Mouse (Mus musculus): ENCODE measurements around the gene Ezr.

GRCm38 (mm10) chr17:6794160-6794751, 11.7 kb upstream of the Ezr start:
- TF ChIP-seq POLR2AphosphoS2 (IDR thresholded peaks at IDR 0.05; ENCODE audit: insufficient read length, low read depth) (no peak), POLR2A (IDR thresholded peaks at IDR 0.05; ENCODE audit: insufficient read length, low read depth) (no peak), E2F4 (IDR thresholded peaks at IDR 0.05; ENCODE audit: insufficient read depth) (no peak), MAX (IDR thresholded peaks at IDR 0.05; ENCODE audit: low read depth) (no peak), MYOG (IDR thresholded peaks at IDR 0.05; ENCODE audit: control insufficient read depth in 1 of 3, insufficient read depth in 1 of 3, insufficient read length in 2 of 3, low read depth in 2 of 3) (no peak), SRF (IDR thresholded peaks at IDR 0.05; ENCODE audit: control insufficient read depth, insufficient read length, low read depth) (no peak), TCF12 (IDR thresholded peaks at IDR 0.05; ENCODE audit: insufficient read depth, poor library complexity, severe bottlenecking) (no peak), USF1 (IDR thresholded peaks at IDR 0.05; ENCODE audit: low read depth) (no peak), CEBPB (IDR thresholded peaks at IDR 0.05; ENCODE audit: insufficient read depth, poor library complexity, severe bottlenecking) (no peak)
